Mouse (Mus musculus): ENCODE measurements around the gene Limd2.
"Not testable (repeated sequence)": the region's sequence is repeated elsewhere in the genome, so short reads cannot be mapped to it uniquely, and the experiment has no call there.

Limd2 gene

GRCm38 (mm10) chr11:106160841-106161721 lies at the start of gene Limd2, which contains the start of gene Gm10840:
Gene Limd2 (minus strand): TSS chr11:106160860.
Gene Gm10840 (plus strand): TSS chr11:106160850.
- peak; percentile 92 to 95 for DNase-seq (ENCODE audit: low spot score in 2 of 2)

DNA sequence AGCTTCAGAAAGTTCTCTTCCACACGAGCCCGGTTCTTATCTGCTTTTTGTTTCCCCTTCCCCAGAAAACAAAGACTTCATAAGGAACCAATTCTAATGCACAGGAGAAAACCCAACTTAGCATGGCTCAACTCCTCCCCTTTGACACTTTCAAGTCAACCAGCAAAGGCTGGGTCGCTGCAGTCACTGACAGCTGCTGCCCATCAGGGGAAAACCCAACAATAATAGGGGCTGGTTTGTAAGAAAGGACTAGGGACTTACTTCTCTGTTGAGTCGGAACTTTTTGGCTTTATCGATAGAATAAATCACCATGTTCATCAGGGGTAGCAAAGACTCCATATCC lies 41.4 kb upstream of the Limd2 start, which contains the start of gene Strada:
Strada (minus strand) TSS at position 46 of the 343 bp plus-strand sequence.
- no peak for DNase-seq (ENCODE audit: low spot score in 2 of 2)

- DNase-seq (ENCODE audit: low spot score in 2 of 2) = no peak
Observed at GRCm38 (mm10) chr11:106201337-106202122, 40.9 kb upstream of the Limd2 start.

GRCm38 (mm10) chr11:106200756-106201155 lies 40.1 kb upstream of the Limd2 start:
- DNase-seq (ENCODE audit: low spot score in 2 of 2) = no peak

- DNase-seq (ENCODE audit: low spot score in 2 of 2) = not testable (repeated sequence)
Observed at GRCm38 (mm10) chr11:106199997-106200396, 39.3 kb upstream of the Limd2 start.

- no peak for DNase-seq (ENCODE audit: low spot score in 2 of 2)
Observed at GRCm38 (mm10) chr11:106198277-106198676, 37.6 kb upstream of the Limd2 start.

DNA sequence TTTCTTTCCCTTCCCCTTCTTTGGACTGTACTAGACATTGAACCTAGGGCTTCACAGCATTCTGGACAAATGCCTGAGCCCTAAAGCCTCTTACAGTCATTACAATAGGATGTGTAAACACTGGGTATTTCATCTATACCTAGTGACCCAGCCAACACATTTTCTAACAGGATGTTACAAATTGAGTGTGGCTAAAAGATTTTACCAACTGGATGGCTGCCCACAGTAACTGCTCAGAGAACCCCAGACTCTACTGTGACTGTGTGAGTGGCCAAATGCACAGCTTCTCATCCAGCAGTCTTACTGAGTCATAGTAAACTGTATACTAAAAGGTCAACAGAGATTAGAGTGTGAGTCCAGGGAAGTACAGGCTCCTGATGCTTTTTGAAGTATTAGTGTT lies 34.7 kb upstream of the Limd2 start:
- no peak for DNase-seq (ENCODE audit: low spot score in 2 of 2)

DNA sequence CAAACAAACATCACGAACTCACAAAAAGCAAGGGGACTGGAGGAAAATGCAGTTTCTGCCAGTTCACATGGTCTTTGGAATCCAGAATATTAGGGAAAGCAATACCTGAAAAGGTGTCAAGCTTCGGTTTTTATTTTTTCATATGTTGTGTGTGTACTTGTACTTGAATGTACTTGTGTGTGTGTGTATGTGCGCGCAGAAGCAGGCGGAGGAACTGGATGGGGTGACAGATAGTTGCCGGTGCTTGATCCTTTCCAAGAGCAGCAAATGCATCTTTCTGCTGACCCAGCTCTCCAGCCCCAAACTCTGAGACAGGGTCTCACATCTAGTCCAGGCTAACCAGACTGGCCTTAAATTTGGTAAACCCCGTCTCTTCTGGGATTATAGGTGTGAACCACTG lies 34.2 kb upstream of the Limd2 start:
- DNase-seq (ENCODE audit: low spot score in 2 of 2) = no peak

DNA sequence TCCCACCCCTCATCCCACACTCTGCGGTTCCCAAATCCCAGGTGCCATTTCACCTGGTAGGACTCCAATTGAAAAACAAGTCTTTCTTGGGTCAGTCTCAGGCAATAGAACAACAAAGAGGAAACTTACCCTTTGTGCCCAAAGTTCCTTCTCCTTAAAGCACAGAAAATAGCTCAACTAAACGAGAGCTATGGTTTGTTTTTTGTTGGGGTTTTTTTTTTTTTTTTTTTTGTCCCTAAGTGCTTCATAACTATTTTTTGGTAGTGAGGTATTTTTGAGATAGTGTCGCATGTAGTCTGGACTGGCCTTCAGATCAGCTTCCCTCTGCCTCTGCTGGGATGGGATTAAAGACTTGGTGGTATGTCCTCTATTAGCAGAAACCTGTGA lies 33.5 kb upstream of the Limd2 start:
- no peak for DNase-seq (ENCODE audit: low spot score in 2 of 2)

DNA sequence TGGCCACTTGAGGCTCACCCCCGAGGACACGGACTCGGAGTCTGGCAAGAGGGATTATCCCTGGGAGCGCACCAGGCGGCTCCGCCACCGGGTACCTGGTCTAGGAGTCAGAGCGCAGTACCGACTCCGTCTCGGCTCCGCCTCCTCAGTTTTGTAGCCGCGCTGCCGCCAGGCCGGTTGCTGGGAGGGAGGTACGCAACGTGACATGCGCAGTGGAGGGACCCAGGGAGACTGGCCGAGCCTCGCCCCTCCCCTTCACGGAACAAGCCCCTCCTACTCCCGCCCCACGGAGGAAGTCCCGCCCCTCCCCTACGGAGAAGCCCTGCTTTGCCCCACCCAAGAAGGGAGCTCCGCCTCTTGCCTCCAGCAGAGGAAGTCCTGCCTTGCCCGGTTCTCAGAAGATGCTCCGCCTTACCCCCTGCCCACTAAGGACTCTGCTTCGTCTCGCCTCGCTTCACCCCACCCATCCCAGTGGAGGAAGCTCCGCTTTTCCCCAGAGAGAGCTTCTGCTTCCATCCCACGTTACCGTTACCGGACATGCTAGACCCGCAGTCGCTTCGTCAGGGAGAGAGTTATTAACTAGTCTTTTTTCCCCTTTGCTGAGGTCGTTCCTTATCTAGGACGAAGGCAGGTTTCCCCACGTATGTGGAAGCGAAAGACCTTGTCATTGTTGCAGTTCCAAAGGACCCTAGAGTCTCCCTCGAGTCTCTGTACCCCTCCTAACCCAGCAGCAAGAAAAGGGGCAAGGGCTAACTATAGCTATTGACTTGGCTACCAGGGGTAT lies 32.9 kb upstream of the Limd2 start:
- DNase-seq (ENCODE audit: low spot score in 2 of 2) = peak; percentile 94 to 98

DNA sequence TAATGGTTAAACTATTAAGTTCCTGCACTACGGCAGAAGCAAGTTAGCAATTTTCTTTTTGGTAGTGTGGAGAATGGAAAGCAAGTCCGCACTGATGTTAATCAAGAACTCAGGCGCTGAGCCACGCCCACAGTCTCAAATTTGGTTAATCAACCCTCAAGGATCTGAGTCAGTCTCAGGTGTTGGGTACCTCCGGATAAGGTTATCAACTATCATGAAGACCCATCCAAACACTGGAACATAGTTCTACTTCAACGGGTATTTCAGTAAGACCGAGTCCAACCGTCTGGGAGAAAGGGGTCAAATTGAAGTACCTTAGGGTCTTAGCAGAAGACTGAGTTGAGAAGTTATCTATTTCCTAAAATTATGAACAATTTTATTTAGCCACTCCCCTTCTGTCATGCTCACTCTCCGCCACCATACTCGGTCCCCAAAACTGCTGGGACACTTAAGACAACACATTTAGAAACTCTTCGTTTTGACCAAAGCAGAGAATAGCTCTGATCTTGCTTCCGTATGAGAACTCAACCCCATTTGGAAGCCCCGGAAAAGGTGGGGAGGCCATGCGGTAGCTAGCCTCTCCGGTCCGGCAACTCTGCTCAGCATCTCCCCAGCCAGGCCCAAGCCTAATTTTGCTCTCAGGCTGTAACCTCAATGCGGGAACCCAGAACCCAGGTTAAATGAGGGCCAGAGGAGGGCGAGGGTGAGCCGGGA lies 32.2 kb upstream of the Limd2 start:
- no peak for DNase-seq (ENCODE audit: low spot score in 2 of 2)

GRCm38 (mm10) chr11:106192241-106192640 lies 31.6 kb upstream of the Limd2 start:
- DNase-seq (ENCODE audit: low spot score in 2 of 2) = no peak

DNA sequence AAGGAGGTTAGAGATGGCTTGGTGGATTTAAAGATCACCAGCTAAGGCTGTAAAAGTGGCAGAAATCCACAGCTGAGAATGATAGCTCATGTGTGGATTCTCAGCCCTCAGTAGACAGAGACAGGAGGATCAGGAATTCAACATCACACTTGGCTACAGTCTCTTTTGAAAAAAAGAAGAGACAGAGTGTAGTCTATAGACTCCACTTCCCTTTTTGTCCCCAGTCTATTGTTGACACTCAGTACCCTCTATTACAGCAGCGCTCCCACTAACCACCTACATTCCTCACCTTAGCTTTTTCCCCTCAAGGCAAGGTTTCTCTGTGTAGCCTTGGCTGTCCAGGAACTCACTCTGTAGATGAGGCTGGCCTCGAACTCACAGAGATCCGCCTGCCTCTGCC lies 31.1 kb upstream of the Limd2 start:
- DNase-seq (ENCODE audit: low spot score in 2 of 2) = no peak

- no peak for DNase-seq (ENCODE audit: low spot score in 2 of 2)
Observed at GRCm38 (mm10) chr11:106187326-106187725, 26.7 kb upstream of the Limd2 start.

- DNase-seq (ENCODE audit: low spot score in 2 of 2) = no peak
Observed at GRCm38 (mm10) chr11:106180449-106180801, 19.8 kb upstream of the Limd2 start.

DNA sequence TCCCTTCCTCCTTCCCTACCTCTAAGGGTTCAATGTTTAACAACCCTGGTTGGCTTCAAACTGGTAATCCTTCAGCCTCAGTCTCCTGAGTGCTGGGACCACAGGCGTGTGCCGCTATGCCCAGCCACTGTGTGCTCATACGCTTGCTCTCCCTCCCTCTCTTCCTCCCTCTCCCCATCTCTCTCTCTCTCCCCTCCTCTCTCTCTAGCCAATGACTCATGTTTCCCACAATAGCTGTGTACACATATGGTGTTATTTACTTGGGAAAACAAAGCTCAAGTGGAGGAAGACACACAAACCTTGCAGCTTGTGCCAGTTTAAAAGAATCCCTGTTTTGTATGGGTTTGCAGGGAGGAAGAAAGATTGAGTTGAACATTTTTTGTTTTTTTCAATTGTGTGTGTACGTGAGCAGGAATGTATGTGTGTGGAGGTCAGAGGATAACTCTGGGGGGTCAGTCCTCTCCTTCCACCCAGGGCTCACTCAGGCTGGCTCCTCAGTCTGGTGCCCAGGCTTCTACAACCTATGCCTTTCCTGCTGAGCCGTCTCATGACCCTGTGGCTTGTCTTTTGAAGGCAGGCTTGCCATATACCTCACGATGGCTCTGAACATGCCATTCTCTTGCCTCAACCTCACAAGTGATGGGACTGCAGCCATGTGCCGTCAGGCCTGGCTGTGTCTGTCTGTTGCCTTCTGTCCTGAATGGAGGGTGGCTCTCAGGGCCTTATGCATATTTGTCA lies 19.2 kb upstream of the Limd2 start:
- peak; percentile 37 to 54 for DNase-seq (ENCODE audit: low spot score in 2 of 2)

DNA sequence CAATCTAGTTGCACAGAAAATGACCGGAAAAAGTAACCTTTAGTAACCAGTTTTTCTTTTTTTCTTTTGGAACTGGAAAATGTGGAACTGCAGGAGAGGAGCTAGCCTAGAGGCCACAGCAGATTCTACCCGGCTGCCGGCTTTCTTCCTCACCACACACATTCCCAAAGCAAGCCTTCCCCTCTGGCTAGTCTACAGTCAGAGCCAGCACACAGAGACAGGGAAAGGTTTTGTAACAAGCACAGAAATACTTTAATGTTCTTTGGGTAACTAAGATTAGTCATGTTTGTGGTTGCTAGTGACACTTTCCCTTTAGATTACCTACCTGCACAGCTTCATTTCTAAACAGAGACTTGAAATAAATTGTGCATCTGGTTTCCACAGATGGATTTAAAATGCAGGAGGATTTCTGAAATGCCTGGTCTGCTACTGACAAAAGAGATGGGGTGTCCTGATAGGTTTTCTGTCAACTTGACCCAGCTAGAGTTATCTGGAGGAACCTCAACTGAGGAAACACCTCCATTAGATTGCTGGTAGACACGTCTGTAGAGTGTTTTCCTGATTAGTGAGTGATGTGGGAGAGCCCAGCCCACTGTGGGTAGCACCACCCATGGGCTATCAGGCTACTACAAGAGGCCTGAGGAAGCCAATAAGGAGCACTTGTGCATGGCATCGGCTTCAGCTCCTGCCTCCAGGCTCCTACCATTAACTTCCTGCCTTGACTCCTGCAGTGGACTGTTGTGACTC lies 17.5 kb upstream of the Limd2 start:
- DNase-seq (ENCODE audit: low spot score in 2 of 2) = no peak

DNA sequence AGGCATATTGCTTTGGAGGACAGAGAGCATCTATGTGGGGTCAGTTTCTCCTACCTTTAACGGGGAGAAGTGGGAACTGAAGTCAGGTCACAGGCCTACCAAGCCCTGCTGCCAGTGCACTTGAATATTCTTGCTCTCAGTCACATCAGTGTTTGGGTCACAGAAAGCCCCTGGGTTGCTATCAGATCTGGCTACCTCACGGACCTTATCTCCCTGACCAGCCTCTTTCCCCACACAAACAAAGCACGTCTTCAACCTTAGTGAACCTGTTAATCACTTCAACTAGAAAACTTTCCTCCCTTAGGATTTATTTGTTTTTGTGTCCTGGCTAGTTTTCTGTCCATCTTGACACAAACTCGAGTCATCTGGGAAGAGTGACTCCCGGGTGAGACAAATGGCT lies 15.7 kb upstream of the Limd2 start:
- DNase-seq (ENCODE audit: low spot score in 2 of 2) = no peak

DNA sequence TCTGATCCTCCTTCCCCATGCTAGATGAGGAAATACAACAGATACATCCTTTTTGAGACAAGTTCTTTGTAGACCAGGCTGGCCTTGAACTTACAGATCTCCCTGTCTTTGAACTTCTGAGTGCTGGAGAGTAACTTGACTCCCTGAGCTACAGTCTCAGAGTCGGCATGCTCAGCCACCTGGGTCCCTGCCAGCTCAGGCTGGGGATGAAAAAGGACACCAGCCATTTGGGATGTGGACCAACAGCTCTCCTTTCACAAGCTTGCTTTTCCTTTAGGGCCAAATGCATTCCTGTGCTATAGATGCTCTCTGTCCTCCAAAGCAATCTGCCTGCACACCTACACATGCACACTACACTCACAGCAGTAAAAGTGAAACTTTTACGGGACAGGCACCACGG lies 14.4 kb upstream of the Limd2 start:
- DNase-seq (ENCODE audit: low spot score in 2 of 2) = no peak

DNA sequence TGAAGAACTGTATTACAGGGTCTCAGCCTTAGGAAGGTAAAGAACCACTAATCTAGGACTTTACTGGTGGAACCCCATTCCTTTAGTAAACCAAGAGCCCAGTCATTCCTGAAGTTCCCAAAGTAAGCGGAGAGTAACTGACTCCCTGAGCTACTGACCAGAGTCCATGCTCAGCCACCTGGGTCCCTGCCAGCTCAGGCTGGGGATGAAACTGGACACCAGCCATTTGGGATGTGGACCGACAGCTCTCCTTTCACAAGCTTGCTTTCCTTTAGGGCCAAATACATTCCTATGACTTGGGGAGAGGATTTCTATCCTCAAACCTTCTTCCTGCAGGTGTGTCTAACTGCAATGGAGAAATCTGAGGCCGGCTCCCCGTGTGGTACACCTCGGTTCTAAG lies 13.7 kb upstream of the Limd2 start:
- no peak for DNase-seq (ENCODE audit: low spot score in 2 of 2)
